In genomic region chr17:5273685-5274084, GRCm38 (mm10) we compare ENCODE assay signal across 23 mouse cellular contexts.
DNase-seq lines count a peak whose midpoint lies in the region; ATAC-seq and TF ChIP-seq lines count a peak whose summit lies in the region.
"Had no signal": no experiment of that assay in that cellular context is flagged by ENCODE, and none has a peak within 500 bp of the region (broad histone marks: within the 10 kb centered on the region; RNA-seq: fewer than 3 reads in every experiment).

No protein-coding gene starts in this region.

- H3K27me3 ChIP-seq in forebrain, embryonic 13.5 days, result no peaks in the 10 kb centered on the region
- no peaks in the 10 kb centered on the region for H3K27me3 ChIP-seq in forebrain, embryonic 12.5 days
- H3K27me3 ChIP-seq: heart, embryonic 12.5 days; liver, embryonic 15.5 days; neural tube, embryonic 15.5 days had no signal

- TF ChIP-seq CTCF in layer of hippocampus, adult 2 months (conservative IDR thresholded peaks at IDR 0.05), result no peak
- TF ChIP-seq CTCF in brain, embryonic 14.5 days (IDR thresholded peaks at IDR 0.05; ENCODE audit: borderline replicate concordance, extremely low read depth, insufficient read depth, insufficient read length), result no peak

- no peak overlapping the region for H3K9ac ChIP-seq in forebrain, embryonic 13.5 days
- H3K9ac ChIP-seq in forebrain, embryonic 12.5 days, result no peak overlapping the region
- H3K9ac ChIP-seq: heart, embryonic 12.5 days; liver, embryonic 15.5 days; neural tube, embryonic 15.5 days had no signal

- peaks cover 46% of the 10 kb centered on the region for H3K4me1 ChIP-seq in forebrain, embryonic 13.5 days
- H3K4me1 ChIP-seq in forebrain, embryonic 12.5 days, result peaks cover 22% of the 10 kb centered on the region
- H3K4me1 ChIP-seq: embryonic facial prominence, embryonic 10.5 days; liver, embryonic 15.5 days had no signal

- WGBS in forebrain, embryonic 13.5 days, result 67% methylated on average over 3 of the region's 3 CpGs
- 77% methylated on average over 3 of the region's 3 CpGs for WGBS in forebrain, embryonic 12.5 days

- no peak overlapping the region for H3K4me3 ChIP-seq in forebrain, embryonic 13.5 days
- no peak overlapping the region for H3K4me3 ChIP-seq in forebrain, embryonic 12.5 days (replicated peaks)
- H3K4me3 ChIP-seq in layer of hippocampus, adult 2 months, result no peak overlapping the region
- H3K4me3 ChIP-seq: embryonic facial prominence, embryonic 10.5 days; heart, embryonic 12.5 days; hindbrain, embryonic 10.5 days; liver, embryonic 15.5 days; midbrain, embryonic 10.5 days; neural tube, embryonic 15.5 days had no signal

- no peak overlapping the region for H3K4me2 ChIP-seq in forebrain, embryonic 13.5 days
- H3K4me2 ChIP-seq in forebrain, embryonic 12.5 days, result no peak overlapping the region
- H3K4me2 ChIP-seq: heart, embryonic 12.5 days; liver, embryonic 15.5 days; neural tube, embryonic 15.5 days had no signal

- intact Hi-C loops in gastrocnemius, postnatal 14 days (cut with DNase I; ENCODE audit: low total_unique reads), result no loop called here

- peak overlapping the region; percentile 66; the same call in 1 of the 2 replicates for H3K27ac ChIP-seq in forebrain, embryonic 13.5 days
- H3K27ac ChIP-seq in forebrain, embryonic 12.5 days, result no peak overlapping the region
- H3K27ac ChIP-seq in layer of hippocampus, adult 2 months, result peak overlapping the region; percentile 21; the same call in 1 of the 2 replicates
- H3K27ac ChIP-seq: embryonic facial prominence, embryonic 10.5 days; hindbrain, embryonic 10.5 days; liver, embryonic 15.5 days; midbrain, embryonic 10.5 days; neural tube, embryonic 15.5 days had no signal

- ATAC-seq in forebrain, embryonic 13.5 days, result 0 out of 2 replicates have a peak, but pooled peaks have one; percentile 50
- no peak for ATAC-seq in forebrain, embryonic 12.5 days (ENCODE audit: low FRiP score)
- ATAC-seq: intestine, postnatal 0 days had no signal

- H3K9me3 ChIP-seq in forebrain, embryonic 13.5 days (replicated peaks), result no peaks in the 10 kb centered on the region
- H3K9me3 ChIP-seq in forebrain, embryonic 12.5 days, result no peaks in the 10 kb centered on the region
- H3K9me3 ChIP-seq: embryonic facial prominence, embryonic 10.5 days; heart, embryonic 12.5 days; hindbrain, embryonic 10.5 days; liver, embryonic 15.5 days; midbrain, embryonic 10.5 days; neural tube, embryonic 15.5 days had no signal

- peaks cover under 1% of the 10 kb centered on the region; the same call in 1 of the 2 replicates for H3K36me3 ChIP-seq in forebrain, embryonic 13.5 days (ENCODE audit: poor library complexity, severe bottlenecking)
- no peaks in the 10 kb centered on the region for H3K36me3 ChIP-seq in forebrain, embryonic 12.5 days (replicated peaks)
- H3K36me3 ChIP-seq: neural tube, embryonic 15.5 days had no signal

- TF ChIP-seq POLR2A in brain, embryonic 14.5 days (IDR thresholded peaks at IDR 0.05; ENCODE audit: borderline replicate concordance, extremely low read depth, insufficient read depth, insufficient read length, poor library complexity, severe bottlenecking), result no peak

- no peak for DNase-seq in layer of hippocampus, adult 2 months (ENCODE audit: low spot score in 2 of 2)
- DNase-seq in layer of hippocampus, adult 8-10 months (ENCODE audit: low spot score in 2 of 2), result no peak
- DNase-seq in lung, postnatal 10 days, result peak; percentile 43
- DNase-seq in lung, postnatal 25 days (ENCODE audit: low spot score), result no peak
- peak; percentile 77 for DNase-seq in brain, embryonic 14.5 days (ENCODE audit: low read depth)
- DNase-seq in gastrocnemius, postnatal 14 days, result no peak
- DNase-seq: adrenal gland, postnatal 14 days; cerebellum, postnatal 10 days; heart, adult 11 months; heart, postnatal 10 days; kidney, postnatal 25 days; liver; right cerebral cortex, postnatal 14 days; thymus, postnatal 36 days had no signal

Comparison
In these comparisons a context has a peak if more than half of its experiments do, and no peak if none do; other contexts are left out.
1. DNase-seq: peak in lung, postnatal 10 days (single experiment) and brain, embryonic 14.5 days (single experiment); none in layer of hippocampus, adult 2 months (0 of 2), layer of hippocampus, adult 8-10 months (0 of 2), lung, postnatal 25 days (single experiment) and gastrocnemius, postnatal 14 days (single experiment).